Mouse (Mus musculus): ENCODE data around the gene Serinc1.

GRCm38 (mm10) chr10:57569023-57569931 is 36.9 kb upstream of the Serinc1 start:
- TF ChIP-seq HCFC1 (IDR thresholded peaks at IDR 0.05; ENCODE audit: borderline replicate concordance, insufficient read depth, low read length), result no peak
- no peak for TF ChIP-seq CHD2 (IDR thresholded peaks at IDR 0.05; ENCODE audit: low read depth, low read length)
- no peak for TF ChIP-seq ZC3H11A (IDR thresholded peaks at IDR 0.05; ENCODE audit: borderline replicate concordance, low read depth, low read length)
